Mouse (Mus musculus) kidney, postnatal 25 days (tissue): ENCODE data around the gene Klhdc2.

ENCODE experiments used
- DNase-seq, 2 experiments: peaks; one replicate each; pipeline ENCODE4 v3.0.0; 2021; ENCODE audit warnings: mixed read lengths in 2 of 2

Klhdc2 gene

GRCm38 (mm10) chr12:69296511-69297410 is at the start of gene Klhdc2:
Gene Klhdc2, plus strand, starts transcription at chr12:69296681.
- DNase-seq: peak; percentile 87 to 96

GRCm38 (mm10) chr12:69249766-69250165 is 46.7 kb upstream of the Klhdc2 start:
- no peak for DNase-seq

GRCm38 (mm10) chr12:69250756-69251155 is 45.7 kb upstream of the Klhdc2 start:
- no peak for DNase-seq

- no peak for DNase-seq
Observed at GRCm38 (mm10) chr12:69253806-69254205, 42.7 kb upstream of the Klhdc2 start.

- DNase-seq: no peak
Observed at GRCm38 (mm10) chr12:69257836-69258235, 38.6 kb upstream of the Klhdc2 start.

- no peak for DNase-seq
Observed at GRCm38 (mm10) chr12:69262251-69262650, 34.2 kb upstream of the Klhdc2 start.

GRCm38 (mm10) chr12:69265031-69265430 is 31.4 kb upstream of the Klhdc2 start:
- DNase-seq: no peak

GRCm38 (mm10) chr12:69267956-69268632 is 28.4 kb upstream of the Klhdc2 start:
- DNase-seq: no peak

- DNase-seq: no peak
Observed at GRCm38 (mm10) chr12:69268956-69269355, 27.5 kb upstream of the Klhdc2 start.

GRCm38 (mm10) chr12:69279931-69280469 is 16.5 kb upstream of the Klhdc2 start:
- DNase-seq: no peak

GRCm38 (mm10) chr12:69280915-69281314 is 15.6 kb upstream of the Klhdc2 start:
- DNase-seq: no peak

GRCm38 (mm10) chr12:69283146-69283545 is 13.3 kb upstream of the Klhdc2 start:
- no peak for DNase-seq

- no peak for DNase-seq
Observed at GRCm38 (mm10) chr12:69287535-69287934, 8.9 kb upstream of the Klhdc2 start.

- DNase-seq: no peak
Observed at GRCm38 (mm10) chr12:69288699-69289098, 7.8 kb upstream of the Klhdc2 start.

- no peak for DNase-seq
Observed at GRCm38 (mm10) chr12:69292401-69292800, 4.1 kb upstream of the Klhdc2 start.

- DNase-seq: no peak
Observed at GRCm38 (mm10) chr12:69293815-69294214, 2.7 kb upstream of the Klhdc2 start.

- DNase-seq: no peak
Observed at GRCm38 (mm10) chr12:69294936-69295335, 1.5 kb upstream of the Klhdc2 start.

- DNase-seq: no peak
Observed at GRCm38 (mm10) chr12:69295651-69296050, 830 bp upstream of the Klhdc2 start.

GRCm38 (mm10) chr12:69297411-69298150 is 1.1 kb downstream of the Klhdc2 start:
- no peak for DNase-seq

GRCm38 (mm10) chr12:69298281-69298680 is 1.8 kb downstream of the Klhdc2 start:
- no peak for DNase-seq

GRCm38 (mm10) chr12:69299231-69299630 is 2.8 kb downstream of the Klhdc2 start:
- DNase-seq: peak; percentile 76 to 93

- DNase-seq: no peak
Observed at GRCm38 (mm10) chr12:69299831-69300230, 3.4 kb downstream of the Klhdc2 start.

- no peak for DNase-seq
Observed at GRCm38 (mm10) chr12:69300391-69300790, 3.9 kb downstream of the Klhdc2 start.
